Mouse (Mus musculus) hindbrain, embryonic 11.5 days (tissue): ENCODE data around the gene Tmtc2. TPM values are rescaled to one million over a fixed set of nuclear protein-coding genes. Genes with fewer than 3 reads are reported as not detected.

Experiments
- ATAC-seq: fragments of 200-750 bp; cut with Nextera tagmentation; 2 replicates; pipeline ENCODE4 v1.8.0; 2017; ENCODE audit warnings: mild to moderate bottlenecking, moderate TSS enrichment, moderate library complexity; ENCODE audit not compliant: low FRiP score
- DNase-seq: peaks from one replicate; pipeline ENCODE4 v3.0.0-alpha.2; 2015; ENCODE audit warnings: low spot score
- H3K27ac ChIP-seq: fragments of 300-500 bp; sonication (generic); 2 replicates; pipeline ENCODE4 v1.5.1; 2014; ENCODE audit warnings: mild to moderate bottlenecking, low read depth, low read length
- H3K27me3 ChIP-seq: fragments of 300-500 bp; sonication (generic); 2 replicates; pipeline ENCODE4 v1.6.1; 2014; ENCODE audit warnings: mild to moderate bottlenecking, low read length, moderate library complexity, mixed read lengths; ENCODE audit not compliant: control insufficient read depth, insufficient read depth
- H3K36me3 ChIP-seq: fragments of 300-500 bp; sonication (generic); 2 replicates; pipeline ENCODE4 v1.6.1; 2014; ENCODE audit warnings: mild to moderate bottlenecking, low read length, moderate library complexity, mixed read lengths; ENCODE audit not compliant: control insufficient read depth, insufficient read depth
- H3K4me1 ChIP-seq: fragments of 300-500 bp; sonication (generic); replicated peaks from 2 replicates; pipeline ENCODE4 v1.6.1; 2014; ENCODE audit warnings: low read length, mixed read lengths; ENCODE audit not compliant: control insufficient read depth, insufficient read depth
- H3K4me2 ChIP-seq: fragments of 300-500 bp; sonication (generic); replicated peaks from 2 replicates; pipeline ENCODE4 v1.6.1; 2014; ENCODE audit warnings: mild to moderate bottlenecking, low read depth, low read length
- H3K4me3 ChIP-seq: fragments of 300-500 bp; sonication (generic); 2 replicates; pipeline ENCODE4 v1.5.1; 2014; ENCODE audit warnings: low read depth, low read length
- H3K9ac ChIP-seq: fragments of 300-500 bp; sonication (generic); 2 replicates; pipeline ENCODE4 v1.6.1; 2014; ENCODE audit warnings: low read depth, low read length
- H3K9me3 ChIP-seq: fragments of 300-500 bp; sonication (generic); 2 replicates; pipeline ENCODE4 v1.6.1; 2016; ENCODE audit warnings: low read length; ENCODE audit not compliant: control insufficient read depth
- WGBS: fragments of 180-500 bp; shearing (Covaris S2); extraction: QIAGEN DNeasy Blood & Tissue Kit; methylation state at CpG from one replicate; pipeline ENCODE4 v1.1.7; 2014; 5-methylcytosine and 5-hydroxymethylcytosine counted together
- polyA plus RNA-seq: library from polyadenylated mRNA; unstranded; fragments of >200 nt; fragmentation: Nextera tagmentation; extraction: Ambion mirVana; gene quantifications from 2 replicates; pipeline ENCODE4 v1.2.1, GENCODE M21; 2014

Tmtc2 gene
- polyA plus RNA-seq, 1 experiment from 2014 or later = 9.5 TPM

GRCm38 (mm10) chr10:105536910-105537309 is 37.3 kb downstream of the Tmtc2 start:
- H3K4me3 ChIP-seq = no peak overlapping the region
- DNase-seq (no peak), ATAC-seq (no peak)
- no peak overlapping the region for H3K9ac ChIP-seq
- no peak overlapping the region for H3K4me2 ChIP-seq
- no peaks in the 10 kb centered on the region for H3K4me1 ChIP-seq
- H3K36me3 ChIP-seq = no peaks in the 10 kb centered on the region
- 93% methylated on average over 4 of the region's 4 CpGs for WGBS
- H3K9me3 ChIP-seq = no peaks in the 10 kb centered on the region
- H3K27ac ChIP-seq = no peak overlapping the region
- H3K27me3 ChIP-seq = no peaks in the 10 kb centered on the region

GRCm38 (mm10) chr10:105535848-105536247 is 38.4 kb downstream of the Tmtc2 start:
- ATAC-seq (no peak), DNase-seq (no peak)
- H3K4me2 ChIP-seq = no peak overlapping the region
- no peak overlapping the region for H3K27ac ChIP-seq
- H3K9me3 ChIP-seq = no peaks in the 10 kb centered on the region
- no peaks in the 10 kb centered on the region for H3K36me3 ChIP-seq
- H3K4me1 ChIP-seq = no peaks in the 10 kb centered on the region
- H3K4me3 ChIP-seq = no peak overlapping the region
- no peak overlapping the region for H3K9ac ChIP-seq
- H3K27me3 ChIP-seq = no peaks in the 10 kb centered on the region

DNA sequence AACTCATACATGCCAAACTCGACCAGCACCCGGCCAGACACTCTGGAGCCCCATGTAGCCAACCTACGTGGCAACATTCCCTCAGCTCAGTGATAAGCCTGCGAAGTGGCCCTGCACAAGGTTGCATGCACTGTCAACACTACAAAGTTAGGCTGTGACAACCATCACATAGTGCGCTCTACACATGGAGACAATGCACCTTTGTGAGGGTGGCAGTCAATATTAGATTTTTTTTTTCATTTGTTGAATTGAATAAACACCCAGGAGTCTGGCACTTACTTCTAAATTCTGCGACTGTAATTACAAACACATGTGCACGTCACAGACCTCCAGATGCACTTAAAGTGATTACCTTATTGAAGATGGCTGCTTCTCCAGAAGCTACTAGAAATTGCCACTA is 41.5 kb downstream of the Tmtc2 start:
- Histone ChIP-seq H3K27ac (no peak overlapping the region), H3K4me2 (no peak overlapping the region), H3K4me1 (no peaks in the 10 kb centered on the region), H3K27me3 (no peaks in the 10 kb centered on the region), H3K9ac (no peak overlapping the region), H3K4me3 (no peak overlapping the region), H3K9me3 (no peaks in the 10 kb centered on the region), H3K36me3 (no peaks in the 10 kb centered on the region)
- WGBS = 72% methylated on average over 7 of the region's 7 CpGs
- ATAC-seq = no peak
- no peak for DNase-seq

- ATAC-seq = no peak
- H3K4me1 ChIP-seq = no peaks in the 10 kb centered on the region
- H3K9ac ChIP-seq = no peak overlapping the region
- no peak overlapping the region for H3K27ac ChIP-seq
- DNase-seq = no peak
- H3K36me3 ChIP-seq = no peaks in the 10 kb centered on the region
- H3K4me3 ChIP-seq = no peak overlapping the region
- H3K4me2 ChIP-seq = no peak overlapping the region
- H3K9me3 ChIP-seq = no peaks in the 10 kb centered on the region
- WGBS = 89% methylated on average over 5 of the region's 5 CpGs
- no peaks in the 10 kb centered on the region for H3K27me3 ChIP-seq
These were observed 42.2 kb downstream of the Tmtc2 start for GRCm38 (mm10) chr10:105532019-105532525.

DNA sequence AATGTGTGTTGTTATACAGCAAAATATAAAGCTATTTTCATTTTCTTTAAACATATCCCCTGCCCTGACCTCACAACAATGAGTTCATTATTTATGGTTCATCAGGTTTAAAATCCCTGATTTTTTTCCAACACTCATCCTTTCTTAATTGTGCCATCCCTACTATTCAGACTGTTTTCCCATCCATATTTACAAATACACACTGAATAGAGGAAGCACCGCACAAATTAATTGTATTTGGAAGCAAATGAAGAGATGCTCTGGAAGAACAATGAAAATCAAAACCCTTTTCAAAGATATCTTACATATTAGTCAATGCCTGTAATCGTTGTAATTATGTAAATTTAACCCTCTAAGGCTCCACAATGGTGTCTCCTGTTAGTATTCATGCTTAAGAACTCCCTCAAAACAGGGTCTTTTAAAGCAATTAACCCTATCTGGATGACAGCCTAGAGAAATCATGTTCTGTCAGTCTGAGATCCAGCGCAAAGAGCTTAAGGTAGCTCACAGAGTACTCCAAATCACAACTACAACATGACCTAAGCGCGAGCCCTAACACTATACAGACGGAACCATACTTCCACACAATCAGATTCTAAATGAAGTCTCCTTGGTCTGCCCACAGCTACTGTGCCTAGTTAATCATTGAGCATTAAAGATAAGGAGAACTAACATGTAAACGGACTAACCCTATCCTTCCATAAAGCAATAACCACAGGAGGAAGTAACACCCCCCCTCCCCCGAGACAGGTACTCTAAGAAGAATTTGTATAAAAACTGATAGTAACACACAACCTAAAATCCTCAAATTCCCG is 43.0 kb downstream of the Tmtc2 start:
- no peaks in the 10 kb centered on the region for H3K27me3 ChIP-seq

GRCm38 (mm10) chr10:105523405-105524088 is 50.7 kb downstream of the Tmtc2 start:
- no peak overlapping the region for H3K9ac ChIP-seq
- H3K36me3 ChIP-seq = no peaks in the 10 kb centered on the region
- H3K27me3 ChIP-seq = no peaks in the 10 kb centered on the region
- H3K27ac ChIP-seq = no peak overlapping the region; the same call in 1 of the 2 replicates
- no peak for ATAC-seq
- H3K4me2 ChIP-seq = no peak overlapping the region
- WGBS = 72% methylated on average over 8 of the region's 8 CpGs
- no peak overlapping the region for H3K4me3 ChIP-seq
- no peak for DNase-seq
- H3K9me3 ChIP-seq = no peaks in the 10 kb centered on the region
- H3K4me1 ChIP-seq = no peaks in the 10 kb centered on the region

More for the DNA sequence above, 43.0 kb downstream of the Tmtc2 start:
- peak; percentile 59 for ATAC-seq
- Histone ChIP-seq H3K9me3 (no peaks in the 10 kb centered on the region), H3K27ac (no peak overlapping the region), H3K36me3 (no peaks in the 10 kb centered on the region), H3K9ac (no peak overlapping the region), H3K4me1 (no peaks in the 10 kb centered on the region), H3K4me3 (no peak overlapping the region), H3K4me2 (no peak overlapping the region)
- WGBS = 78% methylated on average over 9 of the region's 9 CpGs
- DNase-seq = no peak

GRCm38 (mm10) chr10:105522431-105522830 is 51.8 kb downstream of the Tmtc2 start:
- no peaks in the 10 kb centered on the region for H3K27me3 ChIP-seq
- H3K4me2 ChIP-seq = no peak overlapping the region
- no peak for DNase-seq
- H3K4me1 ChIP-seq = no peaks in the 10 kb centered on the region
- WGBS = 83% methylated on average over 7 of the region's 7 CpGs
- no peaks in the 10 kb centered on the region for H3K36me3 ChIP-seq
- H3K27ac ChIP-seq = no peak overlapping the region
- ATAC-seq = no peak
- no peak overlapping the region for H3K4me3 ChIP-seq
- no peak overlapping the region for H3K9ac ChIP-seq
- no peaks in the 10 kb centered on the region for H3K9me3 ChIP-seq

DNA sequence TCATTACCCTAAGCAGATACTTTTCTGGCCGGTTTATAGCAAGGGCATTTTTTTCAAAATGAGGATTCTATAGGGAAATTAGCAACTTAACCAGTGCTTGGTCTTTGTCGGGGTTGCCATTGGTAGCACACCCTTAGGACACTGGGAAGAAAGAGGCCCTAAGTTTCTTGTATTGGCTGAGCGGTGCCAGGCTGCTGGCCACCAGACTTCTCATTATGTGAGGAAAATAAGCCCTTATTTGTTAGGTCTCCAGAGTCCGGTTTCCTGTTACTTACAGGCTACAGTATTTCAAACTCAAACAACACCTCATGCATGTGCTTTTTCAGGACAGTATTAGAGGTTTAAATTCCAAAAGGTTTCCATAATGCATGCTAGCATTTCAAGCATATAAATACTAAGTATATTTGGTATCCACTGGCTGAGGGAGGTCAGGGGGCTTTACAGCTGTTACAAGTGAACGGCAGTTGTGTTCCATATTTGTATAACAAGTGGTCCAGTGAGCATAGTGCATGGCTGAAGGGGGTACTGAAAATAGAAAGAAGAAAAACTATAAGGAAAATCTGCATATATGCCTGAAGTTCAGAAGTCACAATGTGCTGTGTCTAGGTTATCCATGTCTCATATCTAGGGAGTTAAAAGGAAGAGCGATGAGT is 55.0 kb downstream of the Tmtc2 start:
- Histone ChIP-seq H3K36me3 (no peaks in the 10 kb centered on the region), H3K4me3 (no peak overlapping the region), H3K27me3 (no peaks in the 10 kb centered on the region), H3K4me1 (no peaks in the 10 kb centered on the region), H3K27ac (no peak overlapping the region), H3K4me2 (no peak overlapping the region), H3K9me3 (no peaks in the 10 kb centered on the region), H3K9ac (no peak overlapping the region)
- no peak for ATAC-seq
- DNase-seq = no peak
- WGBS = 80% methylated on average over 6 of the region's 6 CpGs
